Mouse (Mus musculus): ENCODE data around the gene Ppp1r9a.

The Ppp1r9a gene

GRCm38 (mm10) chr6:5074736-5075135 lies 172.0 kb downstream of the Ppp1r9a start:
- no peak for DNase-seq

- no peak for DNase-seq
Measured at GRCm38 (mm10) chr6:5075680-5076079, 173.0 kb downstream of the Ppp1r9a start.

- DNase-seq = no peak
Measured at GRCm38 (mm10) chr6:5078009-5078408, 175.3 kb downstream of the Ppp1r9a start.

GRCm38 (mm10) chr6:5079108-5079507 lies 176.4 kb downstream of the Ppp1r9a start:
- no peak for DNase-seq

- DNase-seq = no peak
Measured at GRCm38 (mm10) chr6:5080094-5080493, 177.4 kb downstream of the Ppp1r9a start.

- no peak for DNase-seq
Measured at GRCm38 (mm10) chr6:5080496-5080895, 177.8 kb downstream of the Ppp1r9a start.

- DNase-seq = no peak
Measured at GRCm38 (mm10) chr6:5081099-5081498, 178.4 kb downstream of the Ppp1r9a start.

- DNase-seq = no peak
Measured at GRCm38 (mm10) chr6:5082144-5082543, 179.4 kb downstream of the Ppp1r9a start.

- DNase-seq = no peak
Measured at GRCm38 (mm10) chr6:5082740-5083139, 180.0 kb downstream of the Ppp1r9a start.

GRCm38 (mm10) chr6:5083957-5084356 lies 181.2 kb downstream of the Ppp1r9a start:
- no peak for DNase-seq

GRCm38 (mm10) chr6:5091873-5092272 lies 189.2 kb downstream of the Ppp1r9a start:
- no peak for DNase-seq

- no peak for DNase-seq
Measured at GRCm38 (mm10) chr6:5092795-5093194, 190.1 kb downstream of the Ppp1r9a start.

- peak in 1 of 2 experiments; percentile 26 for DNase-seq
Measured at GRCm38 (mm10) chr6:5093516-5093915, 190.8 kb downstream of the Ppp1r9a start.

- DNase-seq = no peak
Measured at GRCm38 (mm10) chr6:5095365-5095973, 192.8 kb downstream of the Ppp1r9a start.

- no peak for DNase-seq
Measured at GRCm38 (mm10) chr6:5097309-5097708, 194.6 kb downstream of the Ppp1r9a start.

- no peak for DNase-seq
Measured at GRCm38 (mm10) chr6:5099282-5099681, 196.6 kb downstream of the Ppp1r9a start.

- no peak for DNase-seq
Measured at GRCm38 (mm10) chr6:5099842-5100241, 197.1 kb downstream of the Ppp1r9a start.

GRCm38 (mm10) chr6:5100347-5100746 lies 197.6 kb downstream of the Ppp1r9a start:
- DNase-seq = no peak

GRCm38 (mm10) chr6:5102741-5103140 lies 200.0 kb downstream of the Ppp1r9a start:
- peak; percentile 81 for DNase-seq

- DNase-seq = no peak
Measured at GRCm38 (mm10) chr6:5103769-5104168, 201.1 kb downstream of the Ppp1r9a start.

GRCm38 (mm10) chr6:5104238-5104637 lies 201.5 kb downstream of the Ppp1r9a start:
- no peak for DNase-seq

GRCm38 (mm10) chr6:5108494-5108893 lies 205.8 kb downstream of the Ppp1r9a start:
- no peak for DNase-seq

GRCm38 (mm10) chr6:5109925-5110714 lies 207.4 kb downstream of the Ppp1r9a start:
- peak; percentile 94 to 95 for DNase-seq

GRCm38 (mm10) chr6:5110715-5111048 lies 208.0 kb downstream of the Ppp1r9a start:
- DNase-seq = no peak

- no peak for DNase-seq
Measured at GRCm38 (mm10) chr6:5113103-5113502, 210.4 kb downstream of the Ppp1r9a start.
